Mouse (Mus musculus) right cerebral cortex, postnatal 14 days (tissue): ENCODE results near the gene Atp6ap1l.
"Not testable (repeated sequence)": the region's sequence is repeated elsewhere in the genome, so short reads cannot be mapped to it uniquely, and the experiment has no call there.

Experiments used
- DNase-seq: peaks from one replicate; pipeline ENCODE4 v3.0.0; 2022

The Atp6ap1l gene

GRCm38 (mm10) chr13:90905176-90905575, at the start of gene Atp6ap1l:
Gene Atp6ap1l (minus strand): TSS chr13:90905355.
- no peak for DNase-seq

- DNase-seq = no peak
Measured at GRCm38 (mm10) chr13:90939600-90939999, 34.4 kb upstream of the Atp6ap1l start.

GRCm38 (mm10) chr13:90939192-90939591, 34.0 kb upstream of the Atp6ap1l start:
- DNase-seq = no peak

GRCm38 (mm10) chr13:90935852-90936251, 30.7 kb upstream of the Atp6ap1l start:
- DNase-seq = no peak

- DNase-seq = no peak
Measured at GRCm38 (mm10) chr13:90933256-90933655, 28.1 kb upstream of the Atp6ap1l start.

- peak; percentile 85 for DNase-seq
Measured at GRCm38 (mm10) chr13:90929847-90930246, 24.7 kb upstream of the Atp6ap1l start.

- DNase-seq = not testable (repeated sequence)
Measured at GRCm38 (mm10) chr13:90928266-90928665, 23.1 kb upstream of the Atp6ap1l start.

GRCm38 (mm10) chr13:90926938-90927633, 21.9 kb upstream of the Atp6ap1l start:
- no peak for DNase-seq

GRCm38 (mm10) chr13:90926125-90926765, 21.1 kb upstream of the Atp6ap1l start:
- no peak for DNase-seq

- no peak for DNase-seq
Measured at GRCm38 (mm10) chr13:90925191-90925590, 20.0 kb upstream of the Atp6ap1l start.

GRCm38 (mm10) chr13:90924072-90924471, 18.9 kb upstream of the Atp6ap1l start:
- no peak for DNase-seq

GRCm38 (mm10) chr13:90923617-90924016, 18.5 kb upstream of the Atp6ap1l start:
- not testable (repeated sequence) for DNase-seq

- DNase-seq = peak; percentile 84
Measured at GRCm38 (mm10) chr13:90922751-90923612, 17.8 kb upstream of the Atp6ap1l start, which contains the start of gene Rps23. Gene Rps23 (plus strand): TSS chr13:90922958.

- DNase-seq = no peak
Measured at GRCm38 (mm10) chr13:90914721-90915120, 9.6 kb upstream of the Atp6ap1l start.

GRCm38 (mm10) chr13:90913675-90914192, 8.6 kb upstream of the Atp6ap1l start:
- peak; percentile 14 for DNase-seq

- DNase-seq = peak; percentile 20
Measured at GRCm38 (mm10) chr13:90912760-90913674, 7.9 kb upstream of the Atp6ap1l start.

- DNase-seq = no peak
Measured at GRCm38 (mm10) chr13:90907376-90907775, 2.2 kb upstream of the Atp6ap1l start.

GRCm38 (mm10) chr13:90896821-90897220, 8.3 kb downstream of the Atp6ap1l start:
- DNase-seq = no peak

- DNase-seq = peak; percentile 58
Measured at GRCm38 (mm10) chr13:90896098-90896497, 9.1 kb downstream of the Atp6ap1l start.

- DNase-seq = no peak
Measured at GRCm38 (mm10) chr13:90894819-90895218, 10.3 kb downstream of the Atp6ap1l start.

- DNase-seq = no peak
Measured at GRCm38 (mm10) chr13:90890111-90890510, 15.0 kb downstream of the Atp6ap1l start.

- peak; percentile 73 for DNase-seq
Measured at GRCm38 (mm10) chr13:90886568-90886983, 18.6 kb downstream of the Atp6ap1l start.
